Mouse (Mus musculus): Measurements from ENCODE around the gene Dnmt3c. TPM values are rescaled to one million over a fixed set of nuclear protein-coding genes. Genes with fewer than 3 reads are reported as not detected.
"Not testable (repeated sequence)": the region's sequence is repeated elsewhere in the genome, so short reads cannot be mapped to it uniquely, and the experiment has no call there.

The Dnmt3c gene
- 0.07 TPM in 1 of 2 replicates, not detected in the other for polyA plus RNA-seq (2014; fragmentation: Nextera tagmentation; extraction: Ambion mirVana)

- Histone ChIP-seq H3K9me3 (ENCODE audit: control insufficient read depth, low read length) (no peaks in the 10 kb centered on the region), H3K4me3 (ENCODE audit: low read depth, low read length) (no peak within 1 kb of the TSS), H3K9ac (ENCODE audit: low read length) (no peak within 1 kb of the TSS), H3K4me2 (no peak within 1 kb of the TSS), H3K4me1 (ENCODE audit: control insufficient read depth, insufficient read depth, low read length) (no peaks in the 10 kb centered on the region), H3K36me3 (ENCODE audit: control insufficient read depth, insufficient read depth, low read length) (no peaks in the 10 kb centered on the region), H3K27ac (ENCODE audit: low read depth, low read length) (no peak within 1 kb of the TSS), H3K27me3 (ENCODE audit: control insufficient read depth, insufficient read depth, low read length) (no peaks in the 10 kb centered on the region)
- ATAC-seq (ENCODE audit: low FRiP score) (no peak), DNase-seq (ENCODE audit: low spot score, missing footprints) (no peak)
Measured at GRCm38 (mm10) chr2:153696352-153696751, at the start of gene Dnmt3c. Gene Dnmt3c, plus strand, starts transcription at chr2:153696652.

- peak overlapping the region; percentile 85 for H3K9ac ChIP-seq (ENCODE audit: low read length)
- ATAC-seq (ENCODE audit: low FRiP score) (no peak; the same call in 1 of the 2 replicates), DNase-seq (ENCODE audit: low spot score, missing footprints) (no peak)
- no peaks in the 10 kb centered on the region for H3K9me3 ChIP-seq (ENCODE audit: control insufficient read depth, low read length)
- no peak overlapping the region for H3K27ac ChIP-seq (ENCODE audit: low read depth, low read length)
- WGBS, result 13% methylated on average over 14 of the region's 14 CpGs
- peaks cover 22% of the 10 kb centered on the region for H3K4me1 ChIP-seq (ENCODE audit: control insufficient read depth, insufficient read depth, low read length)
- H3K4me3 ChIP-seq (ENCODE audit: low read depth, low read length), result peak overlapping the region; percentile 87
- H3K4me2 ChIP-seq, result peak overlapping the region; percentile 95
- H3K36me3 ChIP-seq (ENCODE audit: control insufficient read depth, insufficient read depth, low read length), result no peaks in the 10 kb centered on the region
- H3K27me3 ChIP-seq (ENCODE audit: control insufficient read depth, insufficient read depth, low read length), result peaks cover 8% of the 10 kb centered on the region
Measured at GRCm38 (mm10) chr2:153648773-153649297, 47.6 kb upstream of the Dnmt3c start.

DNA sequence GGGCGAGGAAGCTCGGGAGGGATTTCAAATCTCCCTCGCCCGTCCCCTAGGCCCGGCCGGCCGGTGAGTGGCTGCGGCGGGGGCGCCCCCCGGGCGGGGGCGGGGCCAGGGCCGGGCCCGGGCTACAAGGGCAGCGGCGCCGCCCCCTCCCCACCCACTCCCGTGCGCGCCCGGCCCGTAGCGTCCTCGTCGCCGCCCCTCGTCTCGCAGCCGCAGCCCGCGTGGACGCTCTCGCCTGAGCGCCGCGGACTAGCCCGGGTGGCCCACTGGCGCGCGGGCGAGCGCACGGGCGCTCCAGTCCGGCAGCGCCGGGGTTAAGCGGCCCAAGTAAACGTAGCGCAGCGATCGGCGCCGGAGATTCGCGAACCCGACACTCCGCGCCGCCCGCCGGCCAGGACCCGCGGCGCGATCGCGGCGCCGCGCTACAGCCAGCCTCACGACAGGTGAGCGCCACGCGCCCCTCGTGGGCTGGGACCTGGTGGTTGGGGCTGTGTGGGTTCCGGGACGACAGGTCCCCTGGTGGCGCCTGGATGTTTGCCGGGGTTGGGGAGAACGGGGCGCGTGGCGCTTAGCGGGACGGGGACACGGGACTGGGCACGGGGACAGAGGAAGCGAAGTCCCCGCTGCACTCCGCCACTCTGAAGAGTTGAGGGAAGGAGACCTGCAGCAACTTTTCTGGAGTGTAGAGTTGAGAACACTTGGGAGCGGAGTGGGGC, 47.0 kb upstream of the Dnmt3c start, which contains the start of gene Dnmt3b:
TSS of gene Dnmt3b (plus strand) at position 153 of the 716 bp plus-strand sequence.
- Histone ChIP-seq H3K27me3 (ENCODE audit: control insufficient read depth, insufficient read depth, low read length) (peaks cover 8% of the 10 kb centered on the region), H3K9me3 (ENCODE audit: control insufficient read depth, low read length) (no peaks in the 10 kb centered on the region), H3K9ac (ENCODE audit: low read length) (peak within 1 kb of the TSS; percentile 85), H3K4me3 (ENCODE audit: low read depth, low read length) (peak within 1 kb of the TSS; percentile 87), H3K27ac (ENCODE audit: low read depth, low read length) (no peak within 1 kb of the TSS), H3K36me3 (ENCODE audit: control insufficient read depth, insufficient read depth, low read length) (no peaks in the 10 kb centered on the region), H3K4me2 (peak within 1 kb of the TSS; percentile 95), H3K4me1 (ENCODE audit: control insufficient read depth, insufficient read depth, low read length) (peaks cover 22% of the 10 kb centered on the region)
- WGBS, result under 1% methylated on average over 57 of the region's 93 CpGs
- DNase-seq (ENCODE audit: low spot score, missing footprints) (peak; percentile 97), ATAC-seq (ENCODE audit: low FRiP score) (peak; percentile 91)

- Histone ChIP-seq H3K4me3 (ENCODE audit: low read depth, low read length) (peak overlapping the region; percentile 87), H3K27ac (ENCODE audit: low read depth, low read length) (no peak overlapping the region)
Measured at GRCm38 (mm10) chr2:153650014-153650687, 46.3 kb upstream of the Dnmt3c start.

DNA sequence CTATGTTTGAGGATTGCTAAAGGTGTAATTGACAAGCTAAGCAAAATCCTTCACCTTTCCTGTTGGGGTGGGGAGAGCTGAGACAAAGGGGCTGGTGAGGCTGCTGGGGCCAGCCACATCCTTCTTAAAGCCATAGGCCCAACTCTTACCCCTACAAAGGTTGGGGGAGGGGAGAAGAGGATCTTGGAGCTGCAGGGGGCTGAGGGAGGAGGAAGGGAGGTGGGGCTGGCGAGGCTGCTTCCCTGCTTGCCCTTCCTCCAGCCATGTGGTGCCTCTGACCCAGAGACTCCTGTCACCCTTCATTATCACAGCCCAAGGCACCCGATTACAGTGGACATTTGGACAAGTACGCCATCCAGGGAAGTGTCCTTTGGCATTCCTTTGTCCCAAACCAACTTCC, 44.8 kb upstream of the Dnmt3c start:
- 25% methylated on average over 3 of the region's 3 CpGs for WGBS
- Histone ChIP-seq H3K4me1 (ENCODE audit: control insufficient read depth, insufficient read depth, low read length) (peaks cover 22% of the 10 kb centered on the region), H3K9ac (ENCODE audit: low read length) (no peak overlapping the region), H3K9me3 (ENCODE audit: control insufficient read depth, low read length) (no peaks in the 10 kb centered on the region), H3K27me3 (ENCODE audit: control insufficient read depth, insufficient read depth, low read length) (peaks cover 8% of the 10 kb centered on the region), H3K36me3 (ENCODE audit: control insufficient read depth, insufficient read depth, low read length) (no peaks in the 10 kb centered on the region), H3K4me2 (no peak overlapping the region), H3K4me3 (ENCODE audit: low read depth, low read length) (no peak overlapping the region), H3K27ac (ENCODE audit: low read depth, low read length) (no peak overlapping the region)
- ATAC-seq (ENCODE audit: low FRiP score) (no peak), DNase-seq (ENCODE audit: low spot score, missing footprints) (peak; percentile 83)

More at GRCm38 (mm10) chr2:153650014-153650687, 46.3 kb upstream of the Dnmt3c start:
- Histone ChIP-seq H3K27me3 (ENCODE audit: control insufficient read depth, insufficient read depth, low read length) (peaks cover 8% of the 10 kb centered on the region), H3K9ac (ENCODE audit: low read length) (peak overlapping the region; percentile 85), H3K4me2 (peak overlapping the region; percentile 95), H3K4me1 (ENCODE audit: control insufficient read depth, insufficient read depth, low read length) (peaks cover 22% of the 10 kb centered on the region), H3K9me3 (ENCODE audit: control insufficient read depth, low read length) (no peaks in the 10 kb centered on the region), H3K36me3 (ENCODE audit: control insufficient read depth, insufficient read depth, low read length) (no peaks in the 10 kb centered on the region)
- peak; percentile 94 for DNase-seq (ENCODE audit: low spot score, missing footprints)
- peak; percentile 41 for ATAC-seq (ENCODE audit: low FRiP score)
- under 1% methylated on average over 28 of the region's 28 CpGs for WGBS

DNA sequence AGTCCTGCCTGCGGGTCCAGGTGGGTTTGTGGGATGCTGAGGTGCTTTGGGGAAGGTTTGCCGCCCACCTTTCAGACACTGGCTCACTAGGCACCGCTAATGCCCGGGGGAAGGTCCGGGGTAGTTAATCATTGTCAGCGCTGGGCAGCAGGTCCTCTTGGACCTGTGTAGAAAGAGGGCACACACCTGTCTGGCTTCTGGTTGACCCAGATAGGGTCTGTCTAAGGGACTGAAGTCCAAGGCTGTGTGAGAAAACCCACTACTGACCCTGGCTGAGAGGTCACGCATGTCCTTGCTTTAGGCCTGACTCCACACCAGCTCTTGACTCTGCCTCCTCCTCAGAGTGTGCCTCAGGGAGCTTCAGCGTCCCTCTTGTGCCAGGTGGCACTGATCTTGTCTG, 38.8 kb upstream of the Dnmt3c start:
- not testable (repeated sequence) for H3K27me3 ChIP-seq (ENCODE audit: control insufficient read depth, insufficient read depth, low read length); H3K4me3 ChIP-seq (ENCODE audit: low read depth, low read length); DNase-seq (ENCODE audit: low spot score, missing footprints); H3K27ac ChIP-seq (ENCODE audit: low read depth, low read length); H3K4me2 ChIP-seq; H3K9me3 ChIP-seq (ENCODE audit: control insufficient read depth, low read length); H3K9ac ChIP-seq (ENCODE audit: low read length); H3K36me3 ChIP-seq (ENCODE audit: control insufficient read depth, insufficient read depth, low read length); H3K4me1 ChIP-seq (ENCODE audit: control insufficient read depth, insufficient read depth, low read length); ATAC-seq (ENCODE audit: low FRiP score)
- 89% methylated on average over 7 of the region's 8 CpGs for WGBS

GRCm38 (mm10) chr2:153660616-153661015, 35.8 kb upstream of the Dnmt3c start:
- Histone ChIP-seq H3K4me2 (no peak overlapping the region), H3K36me3 (ENCODE audit: control insufficient read depth, insufficient read depth, low read length) (peaks cover 2% of the 10 kb centered on the region; the same call in 1 of the 2 replicates), H3K27me3 (ENCODE audit: control insufficient read depth, insufficient read depth, low read length) (no peaks in the 10 kb centered on the region), H3K9me3 (ENCODE audit: control insufficient read depth, low read length) (no peaks in the 10 kb centered on the region), H3K9ac (ENCODE audit: low read length) (no peak overlapping the region), H3K27ac (ENCODE audit: low read depth, low read length) (no peak overlapping the region), H3K4me1 (ENCODE audit: control insufficient read depth, insufficient read depth, low read length) (no peaks in the 10 kb centered on the region), H3K4me3 (ENCODE audit: low read depth, low read length) (no peak overlapping the region)
- WGBS, result 59% methylated on average over 3 of the region's 3 CpGs
- ATAC-seq (ENCODE audit: low FRiP score) (no peak), DNase-seq (ENCODE audit: low spot score, missing footprints) (no peak)

DNA sequence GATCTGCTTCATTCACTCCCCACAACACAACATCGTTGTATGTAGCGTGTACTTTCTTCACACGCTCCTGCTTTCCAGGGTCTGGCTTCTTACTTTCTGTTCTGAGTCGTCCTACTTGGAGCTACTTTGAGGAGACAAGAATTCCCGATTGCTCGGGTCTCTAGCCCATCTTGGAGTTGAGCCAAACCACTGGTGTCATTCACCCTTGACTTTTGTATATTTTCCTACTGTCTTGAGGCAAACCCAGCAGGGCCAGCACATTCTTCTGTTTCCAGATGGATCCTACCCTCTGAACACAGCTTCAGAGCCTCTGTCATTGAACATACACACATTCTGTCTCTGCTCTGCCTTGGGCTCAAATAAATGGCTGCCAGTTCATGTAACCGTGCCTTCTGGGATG, 31.1 kb upstream of the Dnmt3c start:
- H3K4me1 ChIP-seq (ENCODE audit: control insufficient read depth, insufficient read depth, low read length), result no peaks in the 10 kb centered on the region
- H3K27ac ChIP-seq (ENCODE audit: low read depth, low read length), result no peak overlapping the region
- H3K4me3 ChIP-seq (ENCODE audit: low read depth, low read length), result no peak overlapping the region
- ATAC-seq (ENCODE audit: low FRiP score) (no peak), DNase-seq (ENCODE audit: low spot score, missing footprints) (no peak)
- no peaks in the 10 kb centered on the region for H3K9me3 ChIP-seq (ENCODE audit: control insufficient read depth, low read length)
- 94% methylated on average over 7 of the region's 7 CpGs for WGBS
- peaks cover 2% of the 10 kb centered on the region; the same call in 1 of the 2 replicates for H3K36me3 ChIP-seq (ENCODE audit: control insufficient read depth, insufficient read depth, low read length)
- H3K9ac ChIP-seq (ENCODE audit: low read length), result no peak overlapping the region
- H3K4me2 ChIP-seq, result no peak overlapping the region
- H3K27me3 ChIP-seq (ENCODE audit: control insufficient read depth, insufficient read depth, low read length), result no peaks in the 10 kb centered on the region
